Mouse (Mus musculus) liver, embryonic 15.5 days (tissue): ENCODE measurements around the gene Spg7. TPM values are rescaled to one million over a fixed set of nuclear protein-coding genes. Genes with fewer than 3 reads are reported as not detected.

ENCODE experiments used
- ATAC-seq: fragments of 200-750 bp; cut with Nextera tagmentation; 2 replicates; pipeline ENCODE4 v1.8.0; 2017; ENCODE audit warnings: moderate number of reproducible peaks, mild to moderate bottlenecking, moderate library complexity; ENCODE audit not compliant: insufficient read depth
- H3K27ac ChIP-seq: fragments of 300-500 bp; sonication (generic); replicated peaks from 2 replicates; pipeline ENCODE4 v1.5.1; 2015; ENCODE audit warnings: mild to moderate bottlenecking, inconsistent platforms
- H3K27me3 ChIP-seq: fragments of 300-500 bp; sonication (generic); 2 replicates; pipeline ENCODE4 v1.6.1; 2015; ENCODE audit warnings: mild to moderate bottlenecking, inconsistent platforms
- H3K36me3 ChIP-seq: fragments of 300-500 bp; sonication (generic); replicated peaks from 2 replicates; pipeline ENCODE4 v1.6.1; 2015; ENCODE audit warnings: moderate library complexity, mild to moderate bottlenecking, inconsistent platforms
- H3K4me1 ChIP-seq: fragments of 300-500 bp; sonication (generic); replicated peaks from 2 replicates; pipeline ENCODE4 v1.6.1; 2015; ENCODE audit warnings: inconsistent platforms
- H3K4me2 ChIP-seq: fragments of 300-500 bp; sonication (generic); 2 replicates; pipeline ENCODE4 v1.6.1; 2015; ENCODE audit warnings: moderate library complexity, mild to moderate bottlenecking, inconsistent platforms
- H3K4me3 ChIP-seq: fragments of 300-500 bp; sonication (generic); replicated peaks from 2 replicates; pipeline ENCODE4 v1.5.1; 2015; ENCODE audit warnings: mild to moderate bottlenecking, inconsistent platforms
- H3K9ac ChIP-seq: fragments of 300-500 bp; sonication (generic); 2 replicates; pipeline ENCODE4 v1.6.1; 2015; ENCODE audit warnings: moderate library complexity, mild to moderate bottlenecking, inconsistent platforms
- H3K9me3 ChIP-seq: fragments of 300-500 bp; sonication (generic); replicated peaks from 2 replicates; pipeline ENCODE4 v1.6.1; 2016; ENCODE audit warnings: inconsistent platforms
- whole genome bisulfite sequencing: fragments of 180-500 bp; shearing (Covaris S2); methylation state at CpG from one replicate; pipeline ENCODE4 v1.1.7; 2015; ENCODE audit warnings: mixed read lengths; ENCODE audit not compliant: insufficient replicate concordance; 5-methylcytosine and 5-hydroxymethylcytosine counted together
- polyA plus RNA-seq: library from polyadenylated mRNA; unstranded; fragments of >200 nt; fragmentation: Nextera tagmentation; extraction: Ambion mirVana; gene quantifications from 2 replicates; pipeline ENCODE4 v1.2.1, GENCODE M21; 2015

Spg7 gene
- 20.8 and 21.2 TPM in 2 replicates for polyA plus RNA-seq

- no peak within 1 kb of the TSS for H3K9ac ChIP-seq
- H3K36me3 ChIP-seq, result peaks cover 4% of the 10 kb centered on the region
- no peak within 1 kb of the TSS for H3K4me3 ChIP-seq
- H3K4me2 ChIP-seq, result no peak within 1 kb of the TSS; the same call in 1 of the 2 replicates
- no peak for ATAC-seq
- H3K27ac ChIP-seq, result no peak within 1 kb of the TSS
- no peaks in the 10 kb centered on the region for H3K9me3 ChIP-seq
- no peaks in the 10 kb centered on the region for H3K27me3 ChIP-seq
- H3K4me1 ChIP-seq, result peaks cover 34% of the 10 kb centered on the region
- 71% methylated on average over 7 of the region's 7 CpGs for WGBS
Observed at GRCm38 (mm10) chr8:123062721-123063120, at the start of gene Spg7. TSS of gene Spg7 (plus strand) at chr8:123062942.

- H3K4me1 ChIP-seq, result peaks cover 60% of the 10 kb centered on the region
- no peak for ATAC-seq
- no peak overlapping the region for H3K4me2 ChIP-seq
- no peak overlapping the region for H3K9ac ChIP-seq
- no peaks in the 10 kb centered on the region for H3K27me3 ChIP-seq
- H3K4me3 ChIP-seq, result no peak overlapping the region
- peaks cover 20% of the 10 kb centered on the region for H3K36me3 ChIP-seq
- no peaks in the 10 kb centered on the region for H3K9me3 ChIP-seq
- no peak overlapping the region for H3K27ac ChIP-seq
- WGBS, result 78% methylated on average over 7 of the region's 7 CpGs
Observed at GRCm38 (mm10) chr8:123014429-123014828, 48.3 kb upstream of the Spg7 start.

GRCm38 (mm10) chr8:123015074-123015473 is 47.7 kb upstream of the Spg7 start:
- no peak overlapping the region for H3K4me3 ChIP-seq
- H3K9ac ChIP-seq, result no peak overlapping the region
- no peaks in the 10 kb centered on the region for H3K9me3 ChIP-seq
- no peak for ATAC-seq
- H3K36me3 ChIP-seq, result peaks cover 20% of the 10 kb centered on the region
- no peak overlapping the region for H3K27ac ChIP-seq
- H3K4me1 ChIP-seq, result peaks cover 62% of the 10 kb centered on the region
- WGBS, result 27% methylated on average over 3 of the region's 3 CpGs
- H3K4me2 ChIP-seq, result no peak overlapping the region
- H3K27me3 ChIP-seq, result no peaks in the 10 kb centered on the region

GRCm38 (mm10) chr8:123017143-123017542 is 45.6 kb upstream of the Spg7 start:
- Histone ChIP-seq H3K4me2 (no peak overlapping the region), H3K4me3 (no peak overlapping the region), H3K9me3 (no peaks in the 10 kb centered on the region), H3K27ac (no peak overlapping the region), H3K4me1 (peaks cover 65% of the 10 kb centered on the region), H3K27me3 (no peaks in the 10 kb centered on the region), H3K36me3 (peaks cover 20% of the 10 kb centered on the region), H3K9ac (no peak overlapping the region)
- no peak for ATAC-seq
- 87% methylated on average over 4 of the region's 4 CpGs for WGBS

GRCm38 (mm10) chr8:123018484-123019164 is 44.1 kb upstream of the Spg7 start:
- peaks cover 71% of the 10 kb centered on the region for H3K4me1 ChIP-seq
- peak; percentile 16; the same call in 1 of the 2 replicates for ATAC-seq
- no peak overlapping the region for H3K27ac ChIP-seq
- H3K36me3 ChIP-seq, result peaks cover 13% of the 10 kb centered on the region
- WGBS, result 73% methylated on average over 4 of the region's 4 CpGs
- no peaks in the 10 kb centered on the region for H3K9me3 ChIP-seq
- no peak overlapping the region for H3K4me2 ChIP-seq
- no peak overlapping the region for H3K4me3 ChIP-seq
- H3K27me3 ChIP-seq, result no peaks in the 10 kb centered on the region
- no peak overlapping the region for H3K9ac ChIP-seq

- 71% methylated on average over 2 of the region's 2 CpGs for WGBS
- H3K36me3 ChIP-seq, result peaks cover 11% of the 10 kb centered on the region; the same call in 1 of the 2 replicates
- no peak overlapping the region for H3K27ac ChIP-seq
Observed at GRCm38 (mm10) chr8:123020084-123020483, 42.7 kb upstream of the Spg7 start.

GRCm38 (mm10) chr8:123020859-123021258 is 41.9 kb upstream of the Spg7 start:
- no peak overlapping the region for H3K4me2 ChIP-seq
- no peak overlapping the region for H3K9ac ChIP-seq
- H3K4me3 ChIP-seq, result no peak overlapping the region
- peak overlapping the region; percentile 39 for H3K27ac ChIP-seq
- ATAC-seq, result peak; percentile 38; the same call in 1 of the 2 replicates
- H3K9me3 ChIP-seq, result no peaks in the 10 kb centered on the region
- H3K4me1 ChIP-seq, result peaks cover 69% of the 10 kb centered on the region
- WGBS, result 56% methylated on average over 2 of the region's 2 CpGs
- H3K36me3 ChIP-seq, result peaks cover 6% of the 10 kb centered on the region; the same call in 1 of the 2 replicates
- H3K27me3 ChIP-seq, result no peaks in the 10 kb centered on the region

More at GRCm38 (mm10) chr8:123020084-123020483, 42.7 kb upstream of the Spg7 start:
- ATAC-seq, result no peak
- Histone ChIP-seq H3K4me2 (no peak overlapping the region), H3K4me3 (no peak overlapping the region), H3K27me3 (no peaks in the 10 kb centered on the region), H3K9ac (no peak overlapping the region), H3K9me3 (no peaks in the 10 kb centered on the region), H3K4me1 (peaks cover 65% of the 10 kb centered on the region)

- Histone ChIP-seq H3K27me3 (no peaks in the 10 kb centered on the region), H3K9ac (no peak overlapping the region; the same call in 1 of the 2 replicates), H3K4me1 (peaks cover 73% of the 10 kb centered on the region), H3K9me3 (no peaks in the 10 kb centered on the region), H3K27ac (peak overlapping the region; percentile 65), H3K4me3 (no peak overlapping the region), H3K36me3 (peaks cover 6% of the 10 kb centered on the region; the same call in 1 of the 2 replicates), H3K4me2 (no peak overlapping the region)
- ATAC-seq, result peak; percentile 70
- 62% methylated on average over 1 of the region's 1 CpGs for WGBS
Observed at GRCm38 (mm10) chr8:123021259-123021658, 41.5 kb upstream of the Spg7 start.

- Histone ChIP-seq H3K4me3 (no peak overlapping the region), H3K9ac (no peak overlapping the region), H3K27ac (no peak overlapping the region), H3K4me1 (peaks cover 68% of the 10 kb centered on the region), H3K27me3 (no peaks in the 10 kb centered on the region), H3K4me2 (no peak overlapping the region), H3K36me3 (no peaks in the 10 kb centered on the region), H3K9me3 (no peaks in the 10 kb centered on the region)
- WGBS, result 72% methylated on average over 3 of the region's 3 CpGs
- ATAC-seq, result no peak
Observed at GRCm38 (mm10) chr8:123022727-123023126, 40.0 kb upstream of the Spg7 start.

- no peaks in the 10 kb centered on the region for H3K9me3 ChIP-seq
- H3K27me3 ChIP-seq, result no peaks in the 10 kb centered on the region
- no peak overlapping the region for H3K27ac ChIP-seq
- no peak overlapping the region for H3K9ac ChIP-seq
- peaks cover 63% of the 10 kb centered on the region for H3K4me1 ChIP-seq
- H3K4me3 ChIP-seq, result no peak overlapping the region
- WGBS, result 86% methylated on average over 2 of the region's 2 CpGs
- H3K4me2 ChIP-seq, result no peak overlapping the region
- H3K36me3 ChIP-seq, result no peaks in the 10 kb centered on the region
- ATAC-seq, result no peak
Observed at GRCm38 (mm10) chr8:123024226-123024625, 38.5 kb upstream of the Spg7 start.

- 64% methylated on average over 3 of the region's 3 CpGs for WGBS
- peaks cover 54% of the 10 kb centered on the region for H3K4me1 ChIP-seq
- ATAC-seq, result no peak
- H3K4me2 ChIP-seq, result no peak overlapping the region
- H3K27ac ChIP-seq, result no peak overlapping the region
- H3K36me3 ChIP-seq, result no peaks in the 10 kb centered on the region
- no peak overlapping the region for H3K9ac ChIP-seq
- H3K4me3 ChIP-seq, result no peak overlapping the region
- H3K27me3 ChIP-seq, result no peaks in the 10 kb centered on the region
- no peaks in the 10 kb centered on the region for H3K9me3 ChIP-seq
Observed at GRCm38 (mm10) chr8:123025951-123026351, 36.8 kb upstream of the Spg7 start.
